In genomic region chr11:90275663-90276062, GRCm38 (mm10) we compare ENCODE assay signal across 11 mouse cellular contexts. TPM values are rescaled to one million over a fixed set of nuclear protein-coding genes. Genes with fewer than 3 reads are reported as not detected.
A peak's percentile ranks its signal among the peaks of the same experiment; 100 is the strongest.
DNase-seq lines count a peak whose midpoint lies in the region; ATAC-seq lines count a peak whose summit lies in the region.
"Had no signal": no experiment of that assay in that cellular context is flagged by ENCODE, and none has a peak within 500 bp of the region (broad histone marks: within the 10 kb centered on the region; RNA-seq: fewer than 3 reads in every experiment).

No protein-coding gene starts in this region.

- no peak overlapping the region for H3K9ac ChIP-seq in heart, embryonic 11.5 days (ENCODE audit: low read depth, low read length)
- H3K9ac ChIP-seq: intestine, embryonic 15.5 days; liver, postnatal 0 days had no signal

- no peak overlapping the region for H3K4me3 ChIP-seq in heart, embryonic 11.5 days (ENCODE audit: low read depth, low read length)
- H3K4me3 ChIP-seq: intestine, embryonic 15.5 days had no signal

- H3K9me3 ChIP-seq in heart, embryonic 11.5 days (replicated peaks; ENCODE audit: control insufficient read depth, low read length), result no peaks in the 10 kb centered on the region
- H3K9me3 ChIP-seq: intestine, embryonic 15.5 days had no signal

- H3K27me3 ChIP-seq in heart, embryonic 11.5 days (ENCODE audit: control insufficient read depth, insufficient read depth, low read length), result no peaks in the 10 kb centered on the region
- H3K27me3 ChIP-seq: intestine, embryonic 15.5 days had no signal

- H3K4me1 ChIP-seq in heart, embryonic 11.5 days (ENCODE audit: control insufficient read depth, insufficient read depth, low read length), result no peaks in the 10 kb centered on the region

- ATAC-seq in heart, embryonic 11.5 days (replicated peaks; ENCODE audit: insufficient number of reproducible peaks, low FRiP score, low TSS enrichment), result no peak
- ATAC-seq: intestine, embryonic 15.5 days; liver, postnatal 0 days had no signal

- H3K4me2 ChIP-seq in heart, embryonic 11.5 days, result no peak overlapping the region
- H3K4me2 ChIP-seq: intestine, embryonic 15.5 days; midbrain, embryonic 11.5 days had no signal

- 84% methylated on average over 7 of the region's 7 CpGs for WGBS in heart, embryonic 11.5 days (ENCODE audit: insufficient replicate concordance)

- H3K36me3 ChIP-seq in heart, embryonic 11.5 days (ENCODE audit: control insufficient read depth, insufficient read depth, low read length), result no peaks in the 10 kb centered on the region; the same call in 1 of the 2 replicates
- H3K36me3 ChIP-seq: intestine, embryonic 15.5 days had no signal

- H3K27ac ChIP-seq in heart, embryonic 11.5 days (ENCODE audit: low read depth, low read length), result no peak overlapping the region
- H3K27ac ChIP-seq: intestine, embryonic 15.5 days had no signal

- peak; percentile 48 to 68 for DNase-seq in heart, adult 18-20 months
- peak; percentile 19 for DNase-seq in right cerebral cortex, postnatal 4 days
- no peak for DNase-seq in right cerebral cortex, postnatal 36 days (ENCODE audit: low spot score in 2 of 2)
- peak; percentile 23 for DNase-seq in heart, adult 8-10 months (ENCODE audit: low spot score)
- no peak for DNase-seq in yolk sac, embryonic 10.5 days (ENCODE audit: low spot score)
- DNase-seq in right cerebral cortex, postnatal 25 days, result no peak
- no peak for DNase-seq in spleen, adult 18-20 months
- DNase-seq: liver, postnatal 0 days had no signal

RNA-seq across cellular contexts. Expression of gene Mmd, which starts 26.4 kb away (rescaled TPM):
- total RNA-seq in heart, adult 18-20 months (2021), result 10 to 100 TPM; 25.4 to 29.9 TPM
- 76.1 and 93.0 TPM in 2 replicates for polyA plus RNA-seq in heart, embryonic 11.5 days (2014; fragmentation: Nextera tagmentation; extraction: Ambion mirVana)
- total RNA-seq in heart, adult 8-10 months (2022), result 10 to 100 TPM; 23.7 to 34.1 (median 28.2) TPM

Comparison
In these comparisons a context has a peak if more than half of its experiments do, and no peak if none do; other contexts are left out.
1. DNase-seq: peak in heart, adult 18-20 months (2 of 2), right cerebral cortex, postnatal 4 days (single experiment) and heart, adult 8-10 months (single experiment); none in right cerebral cortex, postnatal 36 days (0 of 2), yolk sac, embryonic 10.5 days (single experiment), right cerebral cortex, postnatal 25 days (single experiment) and spleen, adult 18-20 months (0 of 2).